Mouse (Mus musculus) adrenal gland, postnatal 10 days (tissue): ENCODE measurements at regions not wholly inside any gene's neighbourhood (a gene's known extent, or its start where the extent isn't known, plus 50 kb on each side); places are given as distances from the start of the nearest gene placed in this dataset.

ENCODE experiments used
- DNase-seq: peaks from one replicate; pipeline ENCODE4 v3.0.0; 2021; ENCODE audit warnings: mixed read lengths

- peak; percentile 18 for DNase-seq
Observed at GRCm38 (mm10) chrX:118320123-118320522, 106.9 kb upstream of the Tgif2lx2 start.

DNA sequence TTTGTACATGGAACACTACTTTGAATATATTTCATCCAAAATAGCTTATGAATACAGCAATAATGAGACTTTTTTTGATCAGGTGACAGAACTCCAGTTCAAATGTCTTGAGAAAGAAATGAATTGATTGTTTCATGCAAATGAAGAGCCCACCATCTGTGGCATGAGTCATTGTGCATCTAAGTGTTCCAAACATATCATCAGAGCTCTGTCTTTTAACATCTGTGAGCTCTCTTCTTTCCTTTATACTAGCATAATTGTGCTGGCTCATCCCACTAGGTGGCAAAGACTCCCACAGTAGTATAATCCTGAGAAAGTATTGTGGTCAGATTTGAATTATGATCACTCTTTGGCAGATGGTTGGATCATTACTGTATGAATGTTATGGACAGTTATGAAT is 70.1 kb upstream of the Tgif2lx2 start:
- no peak for DNase-seq
